Mouse (Mus musculus) C2C12 (cell line): ENCODE data around the gene Commd1.

ENCODE experiments used
- CEBPB ChIP-seq: IDR thresholded peaks from one replicate; pipeline ENCODE4 v1.6.1; 2011; ENCODE audit warnings: low read depth, mild to moderate bottlenecking, control low read depth, moderate library complexity
- CTCF ChIP-seq: IDR thresholded peaks from one replicate; pipeline ENCODE4 v1.5.1; 2011; ENCODE audit not compliant: control insufficient read depth, insufficient read depth, insufficient read length
- MAX ChIP-seq: IDR thresholded peaks from one replicate; pipeline ENCODE4 v1.6.1; 2011; ENCODE audit warnings: mild to moderate bottlenecking, control low read depth
- MYOD1 ChIP-seq: IDR thresholded peaks from one replicate; pipeline ENCODE4 v1.6.1; 2011; ENCODE audit warnings: low read depth; ENCODE audit not compliant: control insufficient read depth, insufficient read length
- MYOG ChIP-seq: IDR thresholded peaks from one replicate; pipeline ENCODE4 v1.6.1; 2011; ENCODE audit not compliant: control insufficient read depth, insufficient read length; ENCODE audit errors: extremely low read depth
- USF1 ChIP-seq: IDR thresholded peaks from one replicate; pipeline ENCODE4 v1.6.1; 2011; ENCODE audit warnings: low read depth, mild to moderate bottlenecking, control low read depth, moderate library complexity

DNA sequence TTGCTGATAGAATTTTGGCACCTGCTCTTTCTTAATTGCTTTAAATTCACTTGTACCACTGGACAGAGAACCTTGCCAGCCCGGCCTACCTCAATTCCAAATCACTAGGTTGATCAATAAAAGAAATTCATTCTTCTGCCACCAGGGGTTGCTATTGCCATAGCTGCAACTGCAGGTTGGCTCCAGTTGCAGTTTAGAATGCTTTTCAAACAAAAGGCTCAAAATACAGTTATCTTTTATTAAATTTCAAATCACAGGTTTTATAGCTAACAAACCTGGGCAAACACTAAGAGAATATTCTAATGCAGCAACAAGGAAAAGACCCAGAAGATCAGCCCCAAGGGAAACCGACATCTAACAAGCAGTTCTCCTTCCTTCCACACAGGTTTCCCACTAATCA is 5.2 kb upstream of the Commd1 start:
- TF ChIP-seq CTCF (no peak), USF1 (no peak), MYOD1 (no peak), MYOG (no peak), MAX (no peak), CEBPB (no peak)
